8 mouse cellular contexts compared by ENCODE assay signal in the genomic region with DNA sequence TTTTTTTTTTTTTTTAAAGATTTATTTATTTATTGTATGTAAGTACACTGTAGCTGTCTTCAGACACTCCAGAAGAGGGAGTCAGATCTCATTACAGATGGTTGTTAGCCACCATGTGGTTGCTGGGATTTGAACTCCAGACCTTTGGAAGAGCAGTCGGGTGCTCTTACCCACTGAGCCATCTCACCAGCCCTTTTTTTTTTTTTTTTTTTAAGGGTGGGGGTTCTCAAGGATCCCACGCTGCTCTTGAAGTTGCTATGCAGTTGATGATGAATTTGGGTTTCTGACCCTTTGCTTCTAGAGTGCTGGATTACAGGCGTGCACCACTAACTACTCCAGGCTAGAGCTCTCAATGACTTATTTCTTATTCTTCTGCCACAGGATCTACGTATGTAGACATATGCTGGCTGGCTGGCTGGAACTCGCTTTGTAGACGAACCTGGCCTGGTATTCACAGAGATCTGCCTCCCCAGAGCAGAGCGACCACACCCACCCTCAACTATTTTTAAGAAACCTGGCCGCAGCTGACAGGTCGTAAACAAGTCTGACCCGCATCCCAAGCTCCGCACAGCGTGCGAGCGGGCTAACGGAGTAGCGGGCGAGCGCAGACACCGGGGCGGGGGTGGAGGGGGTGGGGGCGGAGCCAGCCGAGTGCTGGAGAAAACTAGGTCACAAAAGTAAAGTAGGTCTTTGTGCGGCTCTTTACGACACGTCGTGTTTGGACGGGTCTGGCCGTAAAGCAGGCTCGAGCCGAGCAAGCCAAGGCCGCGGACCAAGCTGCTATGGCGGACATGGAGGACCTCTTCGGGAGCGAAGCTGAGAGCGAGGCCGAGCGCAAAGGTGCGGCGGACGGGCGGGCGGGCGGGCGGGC. TPM values are rescaled to one million over a fixed set of nuclear protein-coding genes. Genes with fewer than 3 reads are reported as not detected.
DNase-seq lines count a peak whose midpoint lies in the region; ATAC-seq and TF ChIP-seq lines count a peak whose summit lies in the region.

Leo1 (plus strand) TSS at position 729 of the 871 bp plus-strand sequence.

- H3K4me1 ChIP-seq in bone marrow, adult 2 months (ENCODE audit: control insufficient read depth, insufficient read depth, low read length): no peaks in the 10 kb centered on the region; the same call in 1 of the 2 replicates
- H3K4me1 ChIP-seq in embryonic facial prominence, embryonic 15.5 days: peaks cover 13% of the 10 kb centered on the region
- H3K4me1 ChIP-seq in heart, embryonic 10.5 days: peaks cover 12% of the 10 kb centered on the region
- peaks cover 12% of the 10 kb centered on the region for H3K4me1 ChIP-seq in kidney, embryonic 15.5 days

- ATAC-seq in embryonic facial prominence, embryonic 15.5 days (ENCODE audit: insufficient number of reproducible peaks, low FRiP score, low TSS enrichment, low read depth): peak; percentile 91
- peak; percentile 93 for ATAC-seq in kidney, embryonic 15.5 days (replicated peaks; ENCODE audit: low FRiP score)
- ATAC-seq in monocyte, adult 5-6 weeks (replicated peaks; ENCODE audit: insufficient number of reproducible peaks, low FRiP score, low TSS enrichment, poor library complexity, severe bottlenecking): peak; percentile 93

- peak within 1 kb of the TSS; percentile 90 for H3K9ac ChIP-seq in embryonic facial prominence, embryonic 15.5 days
- H3K9ac ChIP-seq in kidney, embryonic 15.5 days: peak within 1 kb of the TSS; percentile 78

- H3K4me2 ChIP-seq in embryonic facial prominence, embryonic 15.5 days (replicated peaks): peak within 1 kb of the TSS; percentile 76
- peak within 1 kb of the TSS; percentile 71 for H3K4me2 ChIP-seq in kidney, embryonic 15.5 days

- no peak for TF ChIP-seq CTCF in bone marrow, adult 2 months (IDR thresholded peaks at IDR 0.05; ENCODE audit: control insufficient read depth, insufficient read depth, low read length)

- peak within 1 kb of the TSS; percentile 45 for H3K27ac ChIP-seq in bone marrow, adult 2 months (ENCODE audit: control insufficient read depth, insufficient read depth, low read depth, low read length, poor library complexity)
- H3K27ac ChIP-seq in embryonic facial prominence, embryonic 15.5 days (replicated peaks): peak within 1 kb of the TSS; percentile 91
- peak within 1 kb of the TSS; percentile 97 for H3K27ac ChIP-seq in heart, embryonic 10.5 days
- H3K27ac ChIP-seq in kidney, embryonic 15.5 days: peak within 1 kb of the TSS; percentile 83

- no peaks in the 10 kb centered on the region for H3K9me3 ChIP-seq in embryonic facial prominence, embryonic 15.5 days (replicated peaks)
- no peaks in the 10 kb centered on the region for H3K9me3 ChIP-seq in heart, embryonic 10.5 days
- H3K9me3 ChIP-seq in kidney, embryonic 15.5 days (replicated peaks): no peaks in the 10 kb centered on the region

- TF ChIP-seq POLR2A in bone marrow, adult 2 months (IDR thresholded peaks at IDR 0.05; ENCODE audit: borderline replicate concordance, control insufficient read depth, low read depth, low read length): peak; percentile 70; the same call in 1 of the 2 replicates

- H3K27me3 ChIP-seq in embryonic facial prominence, embryonic 15.5 days: no peaks in the 10 kb centered on the region
- no peaks in the 10 kb centered on the region for H3K27me3 ChIP-seq in heart, embryonic 10.5 days (ENCODE audit: insufficient read depth, poor library complexity, severe bottlenecking)
- no peaks in the 10 kb centered on the region for H3K27me3 ChIP-seq in kidney, embryonic 15.5 days

- DNase-seq in 416B (ENCODE audit: low read depth) (peak; percentile 95), liver (peak; percentile 92)
- DNase-seq in heart, embryonic 10.5 days (ENCODE audit: low spot score): peak; percentile 96
- peak; percentile 84 to 89 for DNase-seq in spleen, postnatal 4 days (ENCODE audit: low spot score in 2 of 2)

- H3K4me3 ChIP-seq in bone marrow, adult 2 months (replicated peaks; ENCODE audit: control insufficient read depth, low read depth, low read length): peak within 1 kb of the TSS; percentile 97
- peak within 1 kb of the TSS; percentile 88 for H3K4me3 ChIP-seq in embryonic facial prominence, embryonic 15.5 days (replicated peaks)
- peak within 1 kb of the TSS; percentile 93 for H3K4me3 ChIP-seq in heart, embryonic 10.5 days
- peak within 1 kb of the TSS; percentile 76 for H3K4me3 ChIP-seq in kidney, embryonic 15.5 days (replicated peaks)

- under 1% methylated on average over 43 of the region's 45 CpGs for WGBS in bone marrow, adult 2 months
- under 1% methylated on average over 45 of the region's 45 CpGs for WGBS in embryonic facial prominence, embryonic 15.5 days
- 1% methylated on average over 45 of the region's 45 CpGs for WGBS in heart, embryonic 10.5 days
- under 1% methylated on average over 45 of the region's 45 CpGs for WGBS in kidney, embryonic 15.5 days

- H3K36me3 ChIP-seq in embryonic facial prominence, embryonic 15.5 days: peaks cover 16% of the 10 kb centered on the region
- H3K36me3 ChIP-seq in heart, embryonic 10.5 days: peaks cover 13% of the 10 kb centered on the region
- H3K36me3 ChIP-seq in kidney, embryonic 15.5 days: peaks cover 16% of the 10 kb centered on the region

RNA-seq across cellular contexts. Expression of gene Leo1, which starts in this region (rescaled TPM):
- 14.4 and 22.5 TPM in 2 replicates for polyA plus RNA-seq in bone marrow, adult 2 months (2011; ENCODE audit: insufficient read depth, insufficient read length, low replicate concordance, missing spikeins)
- polyA plus RNA-seq in embryonic facial prominence, embryonic 15.5 days (2015; fragmentation: Nextera tagmentation; extraction: Ambion mirVana): 40.1 and 41.5 TPM in 2 replicates
- 36.3 and 49.1 TPM in 2 replicates for polyA plus RNA-seq in heart, embryonic 10.5 days (2016; fragmentation: Nextera tagmentation; extraction: Ambion mirVana)
- 42.9 and 43.4 TPM in 2 replicates for polyA plus RNA-seq in kidney, embryonic 15.5 days (2015; fragmentation: Nextera tagmentation; extraction: Ambion mirVana)
- total RNA-seq in monocyte, adult 5-6 weeks (2017): 23.8 to 36.2 TPM (median 25.0 TPM) in 3 replicates

Comparison
In these comparisons a context has a peak if more than half of its experiments do, and no peak if none do; other contexts are left out.
1. Peak in every context shown above with its lines: DNase-seq, ATAC-seq, H3K4me3 ChIP-seq and H3K27ac ChIP-seq.
2. H3K27ac ChIP-seq: peak in every context shown above with its lines; median percentile 97 in heart, embryonic 10.5 days; 91 in embryonic facial prominence, embryonic 15.5 days; 83 in kidney, embryonic 15.5 days; 45 in bone marrow, adult 2 months.